Mouse (Mus musculus) neural tube, embryonic 14.5 days (tissue): ENCODE data around the gene Ralgapa2. TPM values are rescaled to one million over a fixed set of nuclear protein-coding genes. Genes with fewer than 3 reads are reported as not detected.

Source experiments
- ATAC-seq: fragments of 200-750 bp; cut with Nextera tagmentation; 2 replicates; pipeline ENCODE4 v1.8.0; 2017; ENCODE audit warnings: low read depth, mild to moderate bottlenecking, moderate TSS enrichment, moderate library complexity
- H3K27ac ChIP-seq: fragments of 300-500 bp; sonication (generic); 2 replicates; pipeline ENCODE4 v1.5.1; 2014; ENCODE audit warnings: low read depth, mild to moderate bottlenecking, control low read depth, low read length, moderate library complexity, mixed read lengths
- H3K27me3 ChIP-seq: fragments of 300-500 bp; sonication (generic); 2 replicates; pipeline ENCODE4 v1.6.1; 2014; ENCODE audit warnings: low read length; ENCODE audit not compliant: control insufficient read depth, insufficient read depth
- H3K36me3 ChIP-seq: fragments of 300-500 bp; sonication (generic); 2 replicates; pipeline ENCODE4 v1.6.1; 2014; ENCODE audit warnings: low read length, mixed read lengths; ENCODE audit not compliant: control insufficient read depth, insufficient read depth
- H3K4me1 ChIP-seq: fragments of 300-500 bp; sonication (generic); 2 replicates; pipeline ENCODE4 v1.6.1; 2014; ENCODE audit warnings: low read length; ENCODE audit not compliant: control insufficient read depth, insufficient read depth
- H3K4me2 ChIP-seq: fragments of 300-500 bp; sonication (generic); 2 replicates; pipeline ENCODE4 v1.6.1; 2014; ENCODE audit warnings: mild to moderate bottlenecking, low read depth, low read length, control low read depth
- H3K4me3 ChIP-seq: fragments of 300-500 bp; sonication (generic); 2 replicates; pipeline ENCODE4 v1.5.1; 2014; ENCODE audit warnings: low read depth, low read length, control low read depth, mixed read lengths
- H3K9ac ChIP-seq: fragments of 300-500 bp; sonication (generic); replicated peaks from 2 replicates; pipeline ENCODE4 v1.6.1; 2014; ENCODE audit warnings: low read depth, mild to moderate bottlenecking, control low read depth, low read length, mixed read lengths
- H3K9me3 ChIP-seq: fragments of 300-500 bp; sonication (generic); 2 replicates; pipeline ENCODE4 v1.6.1; 2016; ENCODE audit warnings: low read length; ENCODE audit not compliant: control insufficient read depth
- WGBS: fragments of 180-500 bp; shearing (Covaris S2); extraction: QIAGEN DNeasy Blood & Tissue Kit; methylation state at CpG from one replicate; pipeline ENCODE4 v1.1.7; 2014; 5-methylcytosine and 5-hydroxymethylcytosine counted together
- polyA plus RNA-seq: library from polyadenylated mRNA; unstranded; fragments of >200 nt; fragmentation: Nextera tagmentation; extraction: Ambion mirVana; gene quantifications from 2 replicates; pipeline ENCODE4 v1.2.1, GENCODE M21; 2014

Ralgapa2 gene
- polyA plus RNA-seq, 1 experiment from 2014 or later: 16.1 TPM

- H3K4me1 ChIP-seq: no peaks in the 10 kb centered on the region
- 75% methylated on average over 8 of the region's 8 CpGs for WGBS
- no peak overlapping the region for H3K27ac ChIP-seq
- H3K4me3 ChIP-seq: no peak overlapping the region
- no peak overlapping the region for H3K9ac ChIP-seq
- H3K27me3 ChIP-seq: no peaks in the 10 kb centered on the region
- no peaks in the 10 kb centered on the region for H3K9me3 ChIP-seq
- H3K36me3 ChIP-seq: no peaks in the 10 kb centered on the region
- ATAC-seq: no peak
- no peak overlapping the region for H3K4me2 ChIP-seq
These were observed 21.2 kb upstream of the Ralgapa2 start for GRCm38 (mm10) chr2:146533118-146533949.

- Histone ChIP-seq H3K27me3 (no peaks in the 10 kb centered on the region), H3K9ac (no peak overlapping the region), H3K9me3 (no peaks in the 10 kb centered on the region), H3K4me2 (no peak overlapping the region), H3K4me3 (no peak overlapping the region), H3K27ac (no peak overlapping the region), H3K36me3 (no peaks in the 10 kb centered on the region), H3K4me1 (no peaks in the 10 kb centered on the region)
- no peak for ATAC-seq
- WGBS: 88% methylated on average over 3 of the region's 3 CpGs
These were observed 20.3 kb upstream of the Ralgapa2 start for GRCm38 (mm10) chr2:146532493-146532892.

GRCm38 (mm10) chr2:146525483-146525882, 13.3 kb upstream of the Ralgapa2 start:
- no peaks in the 10 kb centered on the region for H3K4me1 ChIP-seq
- no peaks in the 10 kb centered on the region for H3K36me3 ChIP-seq
- no peak overlapping the region for H3K4me2 ChIP-seq
- no peaks in the 10 kb centered on the region for H3K9me3 ChIP-seq
- H3K9ac ChIP-seq: no peak overlapping the region
- no peak overlapping the region for H3K27ac ChIP-seq
- no peak overlapping the region for H3K4me3 ChIP-seq
- H3K27me3 ChIP-seq: no peaks in the 10 kb centered on the region
- WGBS: 63% methylated on average over 2 of the region's 2 CpGs
- ATAC-seq: no peak

GRCm38 (mm10) chr2:146524685-146525415, 12.7 kb upstream of the Ralgapa2 start:
- H3K4me1 ChIP-seq: no peaks in the 10 kb centered on the region
- H3K27ac ChIP-seq: no peak overlapping the region
- no peak overlapping the region for H3K4me2 ChIP-seq
- no peak for ATAC-seq
- H3K36me3 ChIP-seq: no peaks in the 10 kb centered on the region
- 82% methylated on average over 4 of the region's 4 CpGs for WGBS
- H3K9ac ChIP-seq: no peak overlapping the region
- no peak overlapping the region for H3K4me3 ChIP-seq
- no peaks in the 10 kb centered on the region for H3K27me3 ChIP-seq
- H3K9me3 ChIP-seq: no peaks in the 10 kb centered on the region

- Histone ChIP-seq H3K27me3 (no peaks in the 10 kb centered on the region), H3K9ac (no peak overlapping the region), H3K9me3 (no peaks in the 10 kb centered on the region), H3K27ac (no peak overlapping the region), H3K4me1 (no peaks in the 10 kb centered on the region), H3K4me3 (no peak overlapping the region), H3K4me2 (no peak overlapping the region), H3K36me3 (no peaks in the 10 kb centered on the region)
- WGBS: 88% methylated on average over 2 of the region's 2 CpGs
- ATAC-seq: no peak
These were observed 4.8 kb upstream of the Ralgapa2 start for GRCm38 (mm10) chr2:146516894-146517293.

- Histone ChIP-seq H3K9me3 (no peaks in the 10 kb centered on the region), H3K4me1 (peaks cover 6% of the 10 kb centered on the region; the same call in 1 of the 2 replicates), H3K27me3 (no peaks in the 10 kb centered on the region), H3K4me2 (no peak overlapping the region), H3K9ac (no peak overlapping the region), H3K27ac (no peak overlapping the region), H3K4me3 (no peak overlapping the region), H3K36me3 (no peaks in the 10 kb centered on the region)
- ATAC-seq: no peak
- 78% methylated on average over 2 of the region's 2 CpGs for WGBS
These were observed 2.9 kb upstream of the Ralgapa2 start for GRCm38 (mm10) chr2:146515081-146515480.

GRCm38 (mm10) chr2:146512581-146512920, 407 bp upstream of the Ralgapa2 start:
- no peaks in the 10 kb centered on the region for H3K9me3 ChIP-seq
- H3K9ac ChIP-seq: no peak overlapping the region
- 79% methylated on average over 2 of the region's 2 CpGs for WGBS
- no peaks in the 10 kb centered on the region for H3K27me3 ChIP-seq
- H3K4me3 ChIP-seq: no peak overlapping the region; the same call in 1 of the 2 replicates
- peak overlapping the region; percentile 40; the same call in 1 of the 2 replicates for H3K4me2 ChIP-seq
- peaks cover 6% of the 10 kb centered on the region; the same call in 1 of the 2 replicates for H3K4me1 ChIP-seq
- ATAC-seq: no peak
- no peaks in the 10 kb centered on the region for H3K36me3 ChIP-seq
- no peak overlapping the region for H3K27ac ChIP-seq

GRCm38 (mm10) chr2:146511401-146511865, 711 bp downstream of the Ralgapa2 start:
- Histone ChIP-seq H3K27ac (peak overlapping the region; percentile 46; the same call in 1 of the 2 replicates), H3K27me3 (no peaks in the 10 kb centered on the region), H3K9ac (peak overlapping the region; percentile 86), H3K4me3 (peak overlapping the region; percentile 83), H3K4me1 (peaks cover 6% of the 10 kb centered on the region; the same call in 1 of the 2 replicates), H3K4me2 (peak overlapping the region; percentile 73), H3K36me3 (no peaks in the 10 kb centered on the region), H3K9me3 (no peaks in the 10 kb centered on the region)
- under 1% methylated on average over 20 of the region's 22 CpGs for WGBS
- no peak for ATAC-seq

- peak overlapping the region; percentile 21; the same call in 1 of the 2 replicates for H3K9ac ChIP-seq
- no peaks in the 10 kb centered on the region for H3K9me3 ChIP-seq
- no peak for ATAC-seq
- peak overlapping the region; percentile 83 for H3K4me3 ChIP-seq
- peak overlapping the region; percentile 73 for H3K4me2 ChIP-seq
- H3K36me3 ChIP-seq: no peaks in the 10 kb centered on the region
- no peak overlapping the region for H3K27ac ChIP-seq
- WGBS: 31% methylated on average over 1 of the region's 1 CpGs
- peaks cover 6% of the 10 kb centered on the region; the same call in 1 of the 2 replicates for H3K4me1 ChIP-seq
- H3K27me3 ChIP-seq: no peaks in the 10 kb centered on the region
These were observed 1.4 kb downstream of the Ralgapa2 start for GRCm38 (mm10) chr2:146510780-146511179.
